Mouse (Mus musculus) bone marrow, adult 2 months (tissue): ENCODE results near the gene Atat1.

Source experiments
- CTCF ChIP-seq: fragments of 200-500 bp; IDR thresholded peaks from 2 replicates; pipeline ENCODE4 v1.5.1; 2011; ENCODE audit warnings: low read length, control low read depth; ENCODE audit not compliant: control insufficient read depth, insufficient read depth
- POLR2A ChIP-seq: fragments of 200-500 bp; IDR thresholded peaks from 2 replicates; pipeline ENCODE4 v1.6.1; 2011; ENCODE audit warnings: low read depth, mild to moderate bottlenecking, control low read depth, low read length, borderline replicate concordance; ENCODE audit not compliant: control insufficient read depth

DNA sequence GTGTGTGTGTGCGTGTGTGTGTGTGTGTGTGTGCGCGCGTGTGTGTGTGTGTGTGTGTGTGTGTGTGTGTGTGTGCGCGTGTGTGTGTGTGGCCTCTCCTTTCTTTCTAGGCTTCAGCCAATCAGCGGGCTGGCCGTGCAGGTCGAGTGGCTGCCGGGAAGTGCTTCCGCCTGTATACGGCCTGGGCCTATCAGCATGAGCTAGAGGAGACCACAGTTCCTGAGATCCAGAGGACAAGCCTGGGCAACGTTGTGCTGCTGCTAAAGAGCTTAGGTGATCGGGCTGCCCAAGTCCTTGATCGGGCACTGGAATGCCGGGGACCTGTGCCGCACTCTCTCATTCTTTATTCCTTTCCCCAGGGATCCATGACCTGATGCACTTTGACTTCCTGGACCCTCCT lies 22.1 kb downstream of the Atat1 start:
- TF ChIP-seq POLR2A (no peak), CTCF (no peak)
